Mouse (Mus musculus): ENCODE measurements around the gene Ptprm.

Gene Ptprm

DNA sequence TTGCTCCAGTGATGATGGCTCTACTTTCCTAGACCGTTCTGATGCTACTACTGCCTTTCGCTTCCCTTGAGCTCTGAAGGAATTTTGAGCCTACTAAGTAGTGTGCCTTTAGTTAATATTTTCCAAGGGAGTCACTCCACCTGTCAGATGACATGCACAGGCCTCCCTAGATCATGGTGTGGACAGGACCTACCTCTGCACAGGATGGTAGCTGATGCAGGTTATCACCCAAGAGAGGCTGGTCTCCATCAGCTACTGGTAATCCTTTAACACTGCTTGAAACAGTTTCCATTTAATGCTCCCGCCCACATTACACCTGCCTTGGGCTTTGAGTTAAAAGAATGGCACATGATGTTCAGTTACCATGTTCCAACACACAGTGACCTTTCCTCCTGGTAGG is 688.5 kb downstream of the Ptprm start:
- no peak for DNase-seq (ENCODE audit: low spot score)

- no peak for DNase-seq (ENCODE audit: low spot score)
These were observed 689.0 kb downstream of the Ptprm start for GRCm38 (mm10) chr17:66665201-66665756.

- DNase-seq (ENCODE audit: low spot score): no peak
These were observed 689.5 kb downstream of the Ptprm start for GRCm38 (mm10) chr17:66664796-66665195.

GRCm38 (mm10) chr17:66659242-66659641 is 695.0 kb downstream of the Ptprm start:
- no peak for DNase-seq (ENCODE audit: low spot score)

GRCm38 (mm10) chr17:66637951-66638722 is 716.1 kb downstream of the Ptprm start:
- DNase-seq (ENCODE audit: low spot score): no peak

DNA sequence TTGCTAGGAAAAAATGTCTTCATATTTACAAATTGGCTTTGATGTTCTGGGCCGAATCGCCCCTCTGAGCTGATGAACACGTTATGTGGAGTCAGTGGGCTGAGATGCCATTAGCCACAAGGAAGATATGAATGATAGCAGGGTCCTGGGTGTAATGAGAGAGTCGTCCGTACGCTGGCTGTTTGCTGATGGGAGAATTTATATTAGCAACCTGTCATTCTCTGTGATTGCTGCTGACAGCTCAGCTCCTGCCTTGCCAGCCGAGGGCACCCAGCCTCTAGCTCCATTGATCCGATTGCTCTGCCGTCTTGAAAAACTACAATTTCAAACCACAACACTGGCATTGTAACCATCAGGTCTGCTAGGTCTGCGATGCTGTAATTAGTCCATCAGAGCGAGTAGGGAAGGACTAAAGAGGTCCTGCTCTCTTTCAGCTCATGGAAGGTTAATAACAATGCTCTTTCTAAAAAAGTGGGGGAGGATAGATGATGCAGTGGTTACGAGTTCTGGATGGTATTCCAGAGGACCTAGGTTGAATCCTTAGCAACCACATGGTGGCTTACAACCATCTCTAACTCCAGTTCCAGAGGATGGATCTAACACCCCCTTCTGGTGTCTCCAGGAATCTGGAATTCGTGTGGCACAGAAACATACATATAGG is 734.1 kb downstream of the Ptprm start:
- no peak for DNase-seq (ENCODE audit: low spot score)

DNA sequence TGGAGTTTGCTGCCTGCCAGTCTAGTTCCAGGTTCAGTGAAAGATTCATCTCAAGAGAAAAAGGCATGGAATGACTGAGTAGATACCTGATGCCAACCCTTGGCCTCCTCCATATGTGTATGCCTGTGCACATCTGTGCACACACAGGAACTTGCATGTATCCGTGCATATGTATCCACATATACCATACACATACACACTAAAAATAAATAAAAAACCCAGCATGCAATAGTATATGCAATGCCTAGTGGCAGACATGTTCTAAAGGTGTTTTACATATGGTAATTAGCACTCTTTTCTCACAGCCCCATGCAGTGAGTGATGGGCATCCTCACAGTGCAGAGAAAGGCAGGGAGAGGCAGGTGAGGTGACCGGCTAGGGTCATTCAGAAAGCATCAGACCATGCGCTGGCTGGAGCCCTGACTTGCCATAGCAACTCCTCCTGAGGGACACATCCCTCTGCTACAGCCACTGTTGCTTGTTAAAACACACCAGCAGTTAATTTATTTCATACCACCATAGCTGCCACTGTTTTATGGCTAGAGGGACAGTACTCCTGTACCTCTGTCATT is 734.9 kb downstream of the Ptprm start:
- DNase-seq (ENCODE audit: low spot score): no peak

All from layer of hippocampus, adult 11-12 months (tissue).